Mouse (Mus musculus) gastrocnemius, postnatal 14 days (tissue): ENCODE measurements around the gene Slco6c1. TPM values are rescaled to one million over a fixed set of nuclear protein-coding genes. Genes with fewer than 3 reads are reported as not detected.

Source experiments
- DNase-seq: peaks from one replicate; pipeline ENCODE4 v3.0.0; 2021; ENCODE audit warnings: mixed read lengths
- intact Hi-C: fragments of 180-260 bp; cut with DNase I; formaldehyde crosslinking; loops from one replicate; pipeline ENCODE4 v1.15.1; 2025; ENCODE audit warnings: low total_unique reads
- long read RNA-seq, 2 experiments: library from polyadenylated mRNA; stranded (forward); transcript quantifications; one replicate each; pipeline ENCODE4 v2.0.0; 2021
- total RNA-seq, 2 experiments: library from RNA; stranded (reverse); gene quantifications; 2 replicates each; pipeline ENCODE4 v1.2.3; 2021

Slco6c1 gene
- not detected for total RNA-seq
- long read RNA-seq, experiment 1, result 0 reads
- long read RNA-seq, experiment 2, result 0 reads

DNA sequence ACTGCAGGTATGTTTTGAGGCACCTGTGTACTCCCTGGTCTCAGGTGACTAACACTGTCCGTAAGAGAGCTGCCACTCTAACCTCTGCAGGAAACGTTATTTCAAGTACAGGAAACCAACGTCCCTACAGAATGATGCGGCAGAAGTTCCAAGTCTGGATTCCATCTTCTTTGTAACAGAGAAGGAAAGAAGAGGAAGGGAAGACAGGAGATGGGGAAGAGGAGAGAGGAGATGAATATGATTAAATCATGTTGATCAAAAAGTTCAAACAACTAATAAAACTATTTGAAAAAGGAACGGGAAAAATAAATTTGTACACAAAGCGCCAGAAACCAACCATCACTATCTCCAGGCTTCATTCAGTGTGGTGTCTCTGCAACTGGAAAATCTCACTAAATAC is at the start of gene Slco6c1:
Gene Slco6c1, minus strand, starts transcription at position 101 of the 400 bp plus-strand sequence.
- no peak for DNase-seq
- intact Hi-C loops, result no loop called here

DNA sequence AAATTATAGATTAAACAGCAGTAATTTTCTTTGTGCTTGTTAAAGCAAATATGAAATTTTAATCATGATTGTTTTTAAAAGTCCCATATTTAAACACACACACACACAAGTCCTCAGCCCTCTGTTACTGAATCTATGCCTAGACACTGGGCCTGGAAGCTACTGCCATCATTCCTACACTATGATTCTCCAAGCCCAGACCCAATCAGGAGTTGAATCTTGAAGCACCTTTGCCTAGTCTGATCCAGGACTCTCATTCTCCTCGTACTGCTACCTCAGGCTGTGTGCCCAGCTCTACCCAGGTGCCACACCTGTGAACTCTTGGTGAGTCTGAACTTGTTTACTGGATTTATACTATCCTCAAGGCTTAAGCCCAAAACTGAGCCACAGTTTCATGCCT is 89.1 kb downstream of the Slco6c1 start:
- DNase-seq, result no peak
- intact Hi-C loops, result no loop called here

DNA sequence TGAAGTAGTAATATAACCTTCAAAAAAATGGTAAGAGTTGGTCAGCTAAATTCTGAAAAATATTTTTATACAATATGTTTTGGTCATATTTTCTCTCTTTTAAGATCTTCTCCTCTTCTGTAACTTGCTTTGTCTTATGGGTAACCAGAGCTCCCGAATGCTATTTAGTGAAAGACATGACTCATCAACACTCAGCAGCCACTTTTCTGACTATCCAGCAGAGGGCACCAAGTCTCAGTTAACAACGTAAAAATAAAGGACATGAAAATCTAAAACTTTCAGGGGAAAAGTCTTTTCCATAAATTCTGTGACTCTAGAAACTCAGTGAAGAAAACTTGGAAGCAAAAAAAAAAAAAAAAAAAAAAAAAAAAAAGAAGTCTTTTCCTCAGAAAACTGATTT is 89.6 kb downstream of the Slco6c1 start:
- no peak for DNase-seq

DNA sequence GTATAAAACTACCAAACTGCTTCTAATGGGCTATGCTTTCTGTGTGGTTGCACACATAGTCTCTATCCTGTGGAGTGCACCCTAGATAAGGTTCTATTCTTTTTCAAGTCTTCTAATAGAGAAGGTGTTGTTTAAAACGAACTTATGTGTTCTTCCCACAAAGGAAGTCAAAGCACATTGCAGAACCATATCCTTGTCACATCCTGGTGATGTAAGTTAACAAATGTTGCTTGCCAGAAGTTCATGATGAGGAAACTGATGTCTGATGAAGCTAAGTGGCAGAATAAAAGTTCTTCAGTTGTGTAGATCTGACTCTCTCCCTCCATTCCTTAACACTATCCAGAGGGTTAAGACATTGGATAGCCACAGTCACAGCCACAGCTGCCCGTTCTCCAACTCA is 90.1 kb downstream of the Slco6c1 start:
- intact Hi-C loops, result no loop called here
- no peak for DNase-seq

More for the DNA sequence above, 89.6 kb downstream of the Slco6c1 start:
- intact Hi-C loops, result no loop called here

DNA sequence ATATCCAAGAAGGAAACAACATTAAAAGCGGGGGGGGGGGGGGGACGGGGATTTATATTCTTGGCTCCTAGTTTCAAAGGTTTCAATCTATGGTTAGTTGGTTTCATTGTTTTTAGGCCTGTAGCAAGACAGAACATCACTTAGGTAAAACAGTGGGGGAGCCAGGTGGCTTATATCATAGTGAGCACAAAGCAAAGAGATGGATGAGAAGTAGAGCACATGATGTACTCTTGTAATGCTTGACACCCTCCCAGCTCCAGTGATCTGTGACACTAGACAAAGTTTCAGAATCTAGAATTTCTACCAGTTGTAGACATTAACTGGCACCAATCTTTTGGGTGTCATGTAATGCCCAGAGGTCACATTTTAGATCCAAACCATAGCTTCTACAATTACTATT is 106.7 kb downstream of the Slco6c1 start:
- no peak for DNase-seq
- intact Hi-C loops, result no loop called here

DNA sequence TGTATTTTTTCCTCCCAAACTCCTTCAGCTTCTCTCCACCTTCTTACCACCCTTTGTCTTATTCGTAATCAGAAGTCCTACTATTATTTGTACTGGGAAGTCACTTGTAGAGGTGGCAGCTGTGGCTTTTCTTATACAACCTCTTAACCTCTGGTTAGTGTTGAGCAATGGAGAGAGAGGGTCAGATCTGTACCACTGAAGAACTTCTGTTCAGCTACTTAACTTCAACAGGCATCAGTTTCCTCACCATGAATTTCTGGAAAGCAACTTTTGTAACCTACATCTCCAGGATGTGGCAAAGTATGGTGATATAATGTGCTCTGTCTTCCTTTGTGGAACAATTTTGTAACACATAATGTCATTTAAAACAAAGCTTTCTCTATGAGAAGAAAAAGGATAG is 108.7 kb downstream of the Slco6c1 start:
- intact Hi-C loops, result no loop called here
- DNase-seq, result no peak

DNA sequence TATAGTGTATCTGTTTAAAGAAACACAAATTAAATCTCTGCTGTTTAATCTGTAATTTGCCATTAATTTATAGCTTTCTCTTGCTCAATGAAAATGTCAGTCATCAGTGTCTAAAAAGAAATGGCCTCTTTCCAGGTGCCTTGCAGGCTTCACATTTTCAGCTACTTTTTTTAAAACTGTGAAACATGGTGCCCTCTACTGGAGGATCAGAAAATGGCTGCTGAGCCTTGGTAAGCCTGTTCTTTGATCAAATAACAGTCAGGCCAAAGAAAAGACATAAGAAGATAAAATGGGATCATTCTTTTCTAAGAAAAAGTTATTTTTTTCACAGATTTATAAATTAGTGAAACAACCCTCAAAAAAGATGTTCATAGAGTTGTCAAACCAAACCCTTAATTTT is 109.1 kb downstream of the Slco6c1 start:
- DNase-seq, result no peak
- intact Hi-C loops, result no loop called here
